Mouse (Mus musculus): ENCODE measurements around the gene Tmem88. TPM values are rescaled to one million over a fixed set of nuclear protein-coding genes. Genes with fewer than 3 reads are reported as not detected.
A peak's percentile ranks its signal among the peaks of the same experiment; 100 is the strongest.

The Tmem88 gene
- total RNA-seq (2021): 1 to 10 TPM; 3.1 to 4.2 TPM

DNA sequence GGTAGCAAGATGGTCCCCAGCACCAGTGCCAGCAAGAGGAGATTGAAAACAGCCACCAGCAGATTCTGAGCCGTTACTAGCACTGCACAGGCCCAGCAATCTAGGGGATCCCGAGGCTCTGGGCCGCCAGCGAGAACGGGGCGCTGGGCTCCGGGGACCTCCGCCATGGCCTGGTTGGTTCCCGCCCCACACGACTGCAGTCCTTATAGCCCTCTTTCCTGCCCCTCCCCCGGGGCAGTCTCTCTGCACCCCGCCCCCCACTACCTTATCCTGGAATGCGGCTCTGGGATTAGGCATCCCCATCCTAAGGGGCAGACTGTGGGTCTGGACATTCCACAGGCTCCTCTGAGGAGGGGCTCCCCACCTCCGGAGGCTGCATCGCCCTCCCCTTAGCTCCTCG, at the start of gene Tmem88:
Gene Tmem88 (minus strand): TSS at position 176 of the 400 bp plus-strand sequence.
- no peak for DNase-seq
- intact Hi-C loops (cut with DNase I): no loop called here

GRCm38 (mm10) chr11:69447299-69447698, 49.3 kb upstream of the Tmem88 start:
- intact Hi-C loops (cut with DNase I): no loop called here
- no peak for DNase-seq

DNA sequence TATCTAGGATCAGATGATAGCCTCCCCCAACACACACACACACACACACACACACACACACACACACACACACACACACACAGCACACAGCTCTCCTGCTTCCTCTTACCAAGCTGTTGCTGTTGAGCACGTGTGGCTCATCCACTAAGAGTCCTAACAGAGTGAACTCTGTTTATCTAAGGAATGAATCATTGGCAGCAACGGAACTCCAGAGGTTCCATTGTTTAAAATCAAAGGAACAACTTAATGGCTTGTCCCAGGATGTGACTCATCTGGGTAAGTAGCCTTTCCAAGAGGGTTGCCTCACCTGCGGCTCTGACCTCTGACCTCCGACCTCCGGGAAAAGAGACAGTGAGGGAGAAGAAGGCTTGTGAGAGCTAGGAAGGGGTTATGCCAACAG, 45.3 kb upstream of the Tmem88 start:
- intact Hi-C loops (cut with DNase I): no loop called here
- no peak for DNase-seq

DNA sequence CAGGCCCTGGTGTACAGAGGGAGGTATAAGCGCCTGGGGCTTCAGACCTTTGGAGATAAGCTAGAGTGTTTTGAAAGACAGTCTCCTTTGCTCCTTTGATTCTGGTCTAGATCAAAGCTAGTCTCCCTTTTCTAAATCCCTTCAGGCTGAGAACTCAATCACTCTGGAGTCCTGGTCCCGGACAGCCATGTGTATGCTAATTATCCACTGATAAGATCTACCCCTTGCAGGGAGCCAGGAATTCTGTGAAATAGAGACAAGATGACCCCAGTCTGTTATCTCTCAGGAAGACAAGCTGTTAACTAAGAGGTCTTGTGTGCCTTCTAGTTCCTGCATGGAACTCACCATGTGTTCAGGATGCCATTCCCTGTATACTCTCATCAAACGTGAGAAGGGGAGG, 39.3 kb upstream of the Tmem88 start:
- no peak for DNase-seq
- intact Hi-C loops (cut with DNase I): no loop called here

DNA sequence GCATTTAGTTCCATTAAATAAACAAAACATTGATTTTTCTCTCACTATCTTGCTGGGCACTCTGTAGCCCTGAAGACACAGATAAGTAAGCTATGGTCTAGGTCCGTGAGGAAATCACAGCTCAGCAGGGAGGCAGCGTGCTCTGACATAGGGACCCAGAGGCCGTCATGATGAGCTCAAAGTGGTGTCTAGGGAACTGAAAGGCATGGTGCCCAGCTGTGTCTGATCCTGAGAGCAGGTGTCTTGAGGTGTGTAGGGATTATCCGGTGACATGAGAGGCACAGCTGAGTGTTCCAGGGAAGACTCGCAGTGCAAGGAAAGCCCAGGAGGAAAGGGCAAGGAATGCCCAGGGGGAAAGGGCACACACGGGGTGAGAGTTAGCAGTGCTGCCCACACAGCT, 35.2 kb upstream of the Tmem88 start:
- intact Hi-C loops (cut with DNase I): no loop called here
- no peak for DNase-seq

GRCm38 (mm10) chr11:69432640-69432982, 34.6 kb upstream of the Tmem88 start:
- intact Hi-C loops (cut with DNase I): no loop called here
- DNase-seq: no peak

GRCm38 (mm10) chr11:69431829-69432639, 34.0 kb upstream of the Tmem88 start:
- intact Hi-C loops (cut with DNase I): no loop called here
- DNase-seq: peak; percentile 86

GRCm38 (mm10) chr11:69430631-69431030, 32.6 kb upstream of the Tmem88 start:
- no peak for DNase-seq
- intact Hi-C loops (cut with DNase I): no loop called here

DNA sequence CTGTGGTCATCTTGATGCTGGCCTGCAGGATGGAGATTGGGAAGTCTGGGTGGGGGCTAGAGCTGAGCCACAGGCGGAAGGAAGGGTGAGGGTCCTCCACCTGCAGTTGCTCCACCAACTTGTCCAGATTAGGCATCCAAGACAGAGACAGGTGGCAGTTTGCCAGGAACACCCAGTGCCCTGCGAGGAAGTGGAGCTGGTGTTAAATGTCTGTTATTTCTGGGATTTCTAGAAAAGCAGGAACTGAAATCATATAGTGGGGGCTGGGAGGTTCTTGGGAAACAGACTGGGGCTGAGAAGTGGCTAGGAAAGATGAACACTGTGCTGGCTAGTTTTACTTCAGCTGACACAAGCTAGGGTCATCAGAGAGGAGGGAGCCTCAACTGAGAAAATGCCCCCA, 31.3 kb upstream of the Tmem88 start:
- intact Hi-C loops (cut with DNase I): no loop called here
- DNase-seq: no peak

DNA sequence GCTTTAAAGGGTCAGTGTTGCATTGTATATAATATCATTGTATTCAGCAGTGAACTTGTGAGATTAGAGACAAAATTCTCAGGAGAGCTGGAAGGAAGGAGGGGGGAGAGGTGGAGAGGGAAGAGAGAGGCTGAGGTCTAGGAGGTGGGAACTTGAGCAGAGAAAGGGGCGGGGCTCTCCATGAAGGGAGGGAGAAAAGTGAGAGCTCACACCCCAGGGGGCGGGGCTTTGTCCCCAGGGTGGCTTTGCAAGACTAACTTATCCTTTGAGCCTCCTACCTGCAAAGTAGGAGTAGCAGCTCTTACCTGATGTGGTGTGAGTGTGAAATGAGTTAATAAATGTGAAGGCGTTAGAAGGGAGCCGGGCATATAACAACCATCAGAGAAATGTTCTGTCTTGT, 30.7 kb upstream of the Tmem88 start:
- intact Hi-C loops (cut with DNase I): no loop called here
- DNase-seq: no peak

DNA sequence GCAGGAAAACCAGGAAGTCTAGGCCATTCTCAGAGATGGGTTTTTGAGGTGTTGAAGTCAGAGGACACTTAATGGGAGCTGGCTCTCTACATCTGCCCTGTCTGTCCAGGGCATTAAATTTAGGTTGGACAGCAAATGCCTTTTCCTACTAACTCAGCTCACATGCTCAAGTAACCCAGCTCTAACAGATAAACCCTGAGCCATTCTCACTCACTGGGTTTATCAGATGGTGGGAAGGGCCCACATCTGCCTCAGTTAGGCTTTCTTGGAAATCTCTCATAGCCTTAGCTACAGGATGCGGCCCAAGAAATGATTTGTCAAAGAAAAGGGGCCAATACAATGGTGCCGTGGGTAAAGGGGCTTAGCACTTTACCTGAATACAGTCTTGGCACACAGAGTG, 28.2 kb upstream of the Tmem88 start:
- DNase-seq: no peak
- intact Hi-C loops (cut with DNase I): no loop called here

- intact Hi-C loops (cut with DNase I): no loop called here
Observed at GRCm38 (mm10) chr11:69423885-69424284, 25.9 kb upstream of the Tmem88 start.

DNA sequence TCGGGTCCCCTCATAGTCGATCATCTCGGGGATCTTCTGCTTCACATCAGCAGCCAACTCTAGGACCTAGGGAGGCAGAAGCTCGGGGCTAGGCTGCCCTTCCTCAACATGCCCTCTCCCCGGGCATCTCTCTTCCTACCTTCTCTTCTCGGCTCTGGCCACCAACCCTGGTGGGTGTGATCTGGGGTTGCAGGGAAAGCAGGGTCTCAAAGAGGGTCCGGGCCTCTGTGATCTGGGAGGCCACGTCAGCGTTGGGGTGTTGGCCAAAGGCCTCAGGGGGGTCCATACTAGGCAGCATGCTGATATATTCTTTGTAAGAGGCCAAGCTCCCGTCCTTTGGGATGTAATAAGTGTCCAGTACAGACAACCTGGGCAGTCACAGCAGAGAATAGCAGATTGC, 24.8 kb upstream of the Tmem88 start:
- no peak for DNase-seq
- intact Hi-C loops (cut with DNase I): no loop called here

More at GRCm38 (mm10) chr11:69423885-69424284, 25.9 kb upstream of the Tmem88 start:
- DNase-seq: no peak

DNA sequence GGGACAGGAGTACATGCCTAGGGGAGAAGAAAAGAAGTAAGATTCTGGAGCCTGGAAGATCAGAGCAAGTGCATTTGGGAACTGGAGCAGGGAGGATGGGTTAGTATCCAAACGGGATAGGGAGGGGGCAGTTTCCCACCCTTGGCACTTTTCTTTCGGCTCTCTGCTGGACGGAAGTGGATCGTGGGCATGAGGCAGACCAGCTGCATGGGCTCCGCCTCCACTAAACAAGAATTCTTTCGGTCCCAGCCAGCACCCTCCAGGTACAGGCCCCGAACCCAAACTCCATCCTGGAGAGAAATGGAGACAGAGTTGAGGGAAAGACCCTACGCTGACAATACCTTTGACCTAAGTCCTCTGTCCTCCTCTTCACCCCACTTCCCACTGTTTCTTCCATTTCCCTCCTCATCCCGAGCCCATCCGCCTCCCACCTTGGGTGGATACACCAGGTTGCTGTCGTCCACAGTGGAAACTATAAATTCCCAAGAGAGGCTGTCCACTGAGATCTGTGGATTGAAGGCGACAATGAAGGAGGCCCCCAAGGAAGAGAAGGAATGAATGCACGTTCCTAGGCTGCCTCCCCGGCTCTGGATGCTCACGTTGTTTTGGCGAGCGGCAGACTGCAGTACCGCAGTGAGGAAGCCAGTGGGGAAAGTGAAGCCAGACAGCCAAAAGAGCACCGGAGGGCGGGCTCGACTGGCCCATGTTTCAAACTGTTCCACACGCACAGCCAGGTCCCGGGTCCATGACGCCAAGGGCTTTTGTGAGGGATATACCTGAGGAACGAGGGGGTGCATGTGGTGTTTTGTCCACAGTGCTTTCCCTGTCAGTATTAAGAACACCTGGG, 23.3 kb upstream of the Tmem88 start:
- no peak for DNase-seq
- intact Hi-C loops (cut with DNase I): no loop called here

GRCm38 (mm10) chr11:69420554-69421000, 22.5 kb upstream of the Tmem88 start:
- intact Hi-C loops (cut with DNase I): no loop called here

GRCm38 (mm10) chr11:69419813-69420553, 21.9 kb upstream of the Tmem88 start:
- intact Hi-C loops (cut with DNase I): no loop called here
- DNase-seq: no peak

More at GRCm38 (mm10) chr11:69420554-69421000, 22.5 kb upstream of the Tmem88 start:
- DNase-seq: no peak

DNA sequence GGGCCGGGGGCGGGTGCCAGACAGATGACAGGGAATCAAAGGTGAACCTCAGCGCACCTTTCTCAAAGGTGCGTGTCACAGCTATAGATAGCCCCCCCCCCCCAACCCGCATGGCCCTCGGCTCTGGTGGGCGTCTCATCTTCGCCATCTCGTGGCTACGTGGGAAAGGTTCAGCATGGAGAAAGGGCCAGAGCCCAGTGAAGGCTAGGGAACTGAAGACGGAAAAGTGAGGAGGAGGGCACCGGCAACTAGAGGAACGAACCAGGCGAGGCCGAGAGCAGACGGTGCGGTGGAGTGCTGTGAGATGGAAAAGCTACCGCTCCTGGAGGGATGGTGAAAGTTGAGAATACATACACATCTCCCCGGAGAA, 21.4 kb upstream of the Tmem88 start:
- intact Hi-C loops (cut with DNase I): no loop called here
- DNase-seq: peak; percentile 61

DNA sequence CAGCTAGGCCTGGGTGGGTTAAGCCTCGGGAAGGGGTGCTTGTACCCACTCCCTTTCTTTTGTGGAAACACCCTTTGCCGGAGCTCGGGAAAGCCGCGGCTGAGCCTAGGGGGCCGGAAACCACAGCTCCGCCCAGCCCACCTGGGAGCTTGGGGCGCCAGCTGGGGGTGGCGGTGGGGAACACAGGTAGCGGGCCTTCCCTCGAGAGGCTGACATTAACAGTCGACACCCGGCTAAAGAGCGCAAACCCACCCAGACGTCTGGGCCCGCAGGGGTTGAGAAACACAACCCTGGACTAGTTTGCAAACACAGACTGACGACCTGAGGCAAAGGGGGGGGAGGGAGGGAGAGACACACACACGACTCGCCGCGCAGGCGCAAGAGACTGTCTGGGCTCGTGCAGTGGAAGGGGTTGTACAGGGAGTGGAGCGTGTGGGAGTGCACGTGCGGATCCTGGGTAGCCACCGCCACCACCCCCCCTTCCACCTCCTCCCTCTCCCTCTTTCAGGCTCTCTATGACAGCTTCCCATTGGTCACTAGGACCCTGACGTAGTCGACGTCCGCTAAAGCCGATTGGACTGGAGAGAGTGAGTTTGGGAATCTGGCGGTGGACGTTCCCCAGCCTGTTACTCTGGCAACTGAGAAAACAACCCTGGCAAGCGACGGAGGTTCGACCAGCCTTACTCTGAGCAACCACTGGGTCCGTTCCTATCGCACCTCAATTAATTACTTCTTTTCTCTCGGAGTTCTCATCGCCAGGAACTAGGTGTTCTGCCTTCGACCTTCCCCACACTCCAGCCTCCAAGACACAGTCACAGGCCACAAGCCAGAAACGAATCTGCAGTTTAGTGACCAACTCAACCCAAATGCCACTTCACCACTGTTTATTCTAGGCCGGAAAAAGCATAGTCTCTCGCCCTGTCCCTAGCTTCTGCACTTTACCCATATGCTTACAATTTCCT, 20.7 kb upstream of the Tmem88 start:
- DNase-seq: peak; percentile 95
- intact Hi-C loops (cut with DNase I): no loop called here

- intact Hi-C loops (cut with DNase I): no loop called here
- peak; percentile 98 for DNase-seq
Observed at GRCm38 (mm10) chr11:69417449-69418384, 19.7 kb upstream of the Tmem88 start.
